Mouse (Mus musculus) liver, adult (tissue): Measurements from ENCODE around the gene Usp37.

Experiments
- GATA4 ChIP-seq: IDR thresholded peaks from 2 replicates; pipeline ENCODE4 v1.6.1; 2014; ENCODE audit warnings: mild to moderate bottlenecking, low read length; ENCODE audit not compliant: insufficient replicate concordance

Usp37 gene

GRCm38 (mm10) chr1:74393010-74393409 lies 151.1 kb downstream of the Usp37 start:
- TF ChIP-seq GATA4 = no peak

GRCm38 (mm10) chr1:74392446-74392994 lies 151.6 kb downstream of the Usp37 start:
- TF ChIP-seq GATA4 = no peak

GRCm38 (mm10) chr1:74391844-74392441 lies 152.1 kb downstream of the Usp37 start:
- no peak for TF ChIP-seq GATA4

- TF ChIP-seq GATA4 = no peak
These were observed 152.9 kb downstream of the Usp37 start, which contains the start of gene Ctdsp1 for GRCm38 (mm10) chr1:74390924-74391748. Ctdsp1 (plus strand) TSS chr1:74391509.

GRCm38 (mm10) chr1:74390287-74390906 lies 153.7 kb downstream of the Usp37 start:
- TF ChIP-seq GATA4 = no peak

- TF ChIP-seq GATA4 = no peak
These were observed 154.2 kb downstream of the Usp37 start for GRCm38 (mm10) chr1:74389831-74390286.

- TF ChIP-seq GATA4 = no peak
These were observed 155.6 kb downstream of the Usp37 start for GRCm38 (mm10) chr1:74388398-74388920.

- TF ChIP-seq GATA4 = no peak
These were observed 156.6 kb downstream of the Usp37 start for GRCm38 (mm10) chr1:74387386-74387988.

- TF ChIP-seq GATA4 = peak; percentile 21; the same call in 1 of the 2 replicates
These were observed 157.2 kb downstream of the Usp37 start for GRCm38 (mm10) chr1:74386714-74387385.

GRCm38 (mm10) chr1:74386363-74386713 lies 157.7 kb downstream of the Usp37 start:
- no peak for TF ChIP-seq GATA4

GRCm38 (mm10) chr1:74385531-74385930 lies 158.6 kb downstream of the Usp37 start:
- TF ChIP-seq GATA4 = no peak
